Mouse (Mus musculus): ENCODE measurements around the gene Gas7.

DNA sequence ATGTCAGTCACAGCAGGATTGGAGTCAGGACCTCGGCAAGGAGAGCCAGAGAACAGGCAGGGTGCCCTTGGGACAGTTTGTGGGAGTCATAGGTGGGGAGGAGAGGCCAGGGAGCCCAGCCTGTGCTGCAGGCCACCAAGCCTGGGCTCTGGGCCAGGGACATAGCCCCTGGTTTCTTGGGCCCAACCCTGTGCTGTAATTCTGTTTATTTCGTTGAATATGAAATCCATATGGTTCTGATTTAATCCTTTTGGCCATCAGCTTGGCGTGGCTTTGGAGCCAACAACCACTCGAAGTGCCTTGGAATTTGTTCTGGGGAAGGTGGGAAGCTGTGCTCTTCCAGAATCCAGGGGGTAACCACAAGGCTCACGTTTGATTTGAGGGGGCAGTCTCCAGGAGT is 113.6 kb downstream of the Gas7 start:
- no peak for TF ChIP-seq CTCF (IDR thresholded peaks at IDR 0.05; ENCODE audit: extremely low read depth, insufficient read length, insufficient replicate concordance, low read depth, low read length)
- no peak for TF ChIP-seq POLR2A (IDR thresholded peaks at IDR 0.05; ENCODE audit: low read depth, low read length)
